Mouse (Mus musculus): ENCODE measurements around the gene 1700011M02Rik.
A peak's percentile ranks its signal among the peaks of the same experiment; 100 is the strongest.
"Not testable (repeated sequence)": the region's sequence is repeated elsewhere in the genome, so short reads cannot be mapped to it uniquely, and the experiment has no call there.

1700011M02Rik gene

DNA sequence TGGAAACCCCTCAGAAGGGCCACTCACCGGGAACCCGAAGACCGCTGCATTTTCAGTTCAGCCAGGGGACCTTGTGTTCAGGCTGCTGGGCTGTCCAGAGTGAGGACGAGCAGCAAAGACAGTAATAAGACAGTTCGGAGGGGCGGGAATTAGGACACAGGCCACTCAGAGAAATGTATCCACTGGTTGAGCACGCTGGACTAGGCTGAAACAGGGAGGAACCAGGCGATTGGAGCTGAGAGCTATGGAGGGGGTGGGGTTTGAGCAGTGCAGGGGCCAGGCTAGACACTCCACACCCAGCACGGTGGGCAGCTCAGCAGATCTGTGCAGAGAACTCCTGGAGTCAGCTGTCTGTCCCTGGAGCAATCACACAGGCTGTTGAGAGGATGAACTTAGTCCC lies at the start of gene 1700011M02Rik, which contains the start of gene Dmrtc1a:
Gene 1700011M02Rik (plus strand): TSS at position 319 of the 400 bp plus-strand sequence.
Gene Dmrtc1a (minus strand): TSS at position 101 of the 400 bp plus-strand sequence.
- not testable (repeated sequence) for DNase-seq

DNA sequence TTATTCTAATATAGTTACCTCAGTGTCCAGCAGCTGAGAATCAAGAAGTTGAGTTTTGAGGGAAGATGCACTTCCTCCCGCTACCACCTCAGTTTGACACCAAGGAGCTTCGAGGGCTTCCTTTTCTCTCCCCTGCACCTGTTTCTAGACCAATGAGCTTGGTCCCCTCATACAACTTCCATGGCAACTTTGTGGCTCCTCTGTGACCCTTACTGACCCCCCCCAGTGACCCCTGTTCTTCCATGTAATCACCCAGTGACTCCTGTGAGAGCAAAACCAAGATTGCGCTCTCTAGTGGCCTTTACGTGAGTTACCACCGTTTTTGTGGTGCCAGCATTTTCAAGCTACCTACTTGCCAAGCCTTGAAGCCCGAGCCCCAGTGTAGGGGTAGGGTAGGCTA lies 40.8 kb upstream of the 1700011M02Rik start, which contains the start of gene 1700031F05Rik:
Gene 1700031F05Rik (minus strand): TSS at position 101 of the 400 bp plus-strand sequence.
- no peak for DNase-seq

DNA sequence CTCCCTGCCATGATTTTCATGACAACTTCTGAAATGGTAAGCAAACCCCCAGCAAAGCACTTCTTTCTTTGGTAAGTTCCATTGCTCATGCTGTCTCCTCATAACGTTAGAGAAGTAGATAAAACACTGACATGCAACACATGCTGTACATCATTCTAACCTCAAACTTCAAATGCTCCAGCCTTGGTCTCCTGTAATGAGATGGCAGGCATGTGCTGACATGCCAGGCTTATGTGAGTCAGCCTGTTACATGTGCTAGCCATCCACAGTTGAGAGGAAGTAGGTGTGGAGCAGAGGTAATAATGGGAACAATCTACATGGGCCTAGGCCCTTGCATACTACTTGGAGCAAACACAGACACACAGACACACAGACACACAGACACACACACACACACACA lies 6.1 kb downstream of the 1700011M02Rik start:
- not testable (repeated sequence) for DNase-seq

DNA sequence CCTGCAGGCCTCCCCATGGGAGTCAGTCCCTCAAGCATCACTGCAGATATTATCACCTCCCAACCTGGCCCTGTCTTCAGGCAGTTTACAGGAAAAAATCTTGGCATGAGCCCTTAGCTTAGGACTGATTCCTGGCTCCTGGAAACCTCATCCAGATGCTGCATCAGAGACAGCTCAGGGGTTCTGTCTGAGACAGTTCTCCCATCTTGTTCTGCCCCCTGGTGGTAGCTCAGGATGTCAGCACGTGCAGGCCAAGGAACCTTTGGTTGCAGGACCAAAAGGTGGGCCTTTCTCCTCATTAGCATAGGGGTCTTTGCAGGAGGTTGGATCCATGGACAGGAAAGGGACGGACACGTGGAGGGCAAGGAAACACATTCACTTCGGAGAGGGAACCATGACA lies 18.0 kb downstream of the 1700011M02Rik start:
- DNase-seq, result peak; percentile 35

DNA sequence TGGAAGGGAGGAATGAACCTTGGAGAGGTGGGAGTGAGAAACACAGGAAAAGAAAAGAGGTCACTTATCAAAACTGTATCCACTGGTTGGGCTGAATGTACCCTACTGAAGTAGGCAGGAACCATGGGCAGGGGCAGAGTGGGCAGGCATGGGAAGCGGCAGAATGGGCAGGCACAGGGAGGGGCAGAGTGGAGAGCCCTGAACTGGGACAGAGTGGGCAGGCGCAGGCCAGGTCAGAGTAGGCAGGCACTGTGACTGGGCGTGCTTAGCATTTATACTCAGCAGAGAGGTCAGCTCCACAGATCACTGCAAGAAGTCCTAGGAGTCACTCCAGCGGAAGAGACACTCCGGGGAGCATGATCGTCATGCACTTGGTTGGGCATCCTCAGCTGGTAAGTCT lies 19.4 kb downstream of the 1700011M02Rik start, which contains the start of gene 1700018G05Rik:
Gene 1700018G05Rik (plus strand): TSS at position 301 of the 400 bp plus-strand sequence.
- not testable (repeated sequence) for DNase-seq

DNA sequence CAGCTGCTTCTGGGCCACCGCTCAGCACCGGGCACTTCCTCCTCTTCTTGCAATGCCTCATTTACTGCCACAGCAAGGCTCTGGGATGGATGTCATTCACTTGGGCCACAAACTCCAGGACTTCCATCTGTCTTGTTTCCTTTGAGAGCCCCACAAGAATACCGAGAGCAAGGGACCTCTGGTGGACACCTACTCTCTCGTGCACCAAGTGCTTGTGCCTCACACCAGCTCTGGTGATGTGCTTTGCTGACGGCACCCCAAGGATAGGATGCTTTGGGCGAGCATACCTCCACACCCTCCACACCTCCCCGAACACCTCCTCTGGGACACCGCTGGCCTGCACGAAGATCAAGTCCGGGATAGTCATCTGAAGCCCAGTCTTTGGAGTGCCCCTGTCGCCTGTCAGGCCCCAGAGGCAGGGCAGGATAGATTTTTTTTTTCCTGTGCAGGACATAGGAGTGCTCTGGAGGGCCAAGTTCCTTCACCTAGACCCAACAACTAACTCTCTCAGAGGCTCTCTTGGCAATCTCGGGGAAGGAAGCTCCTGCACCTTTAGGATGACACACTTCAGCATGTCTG lies 24.4 kb downstream of the 1700011M02Rik start:
- peak; percentile 3 for DNase-seq

DNA sequence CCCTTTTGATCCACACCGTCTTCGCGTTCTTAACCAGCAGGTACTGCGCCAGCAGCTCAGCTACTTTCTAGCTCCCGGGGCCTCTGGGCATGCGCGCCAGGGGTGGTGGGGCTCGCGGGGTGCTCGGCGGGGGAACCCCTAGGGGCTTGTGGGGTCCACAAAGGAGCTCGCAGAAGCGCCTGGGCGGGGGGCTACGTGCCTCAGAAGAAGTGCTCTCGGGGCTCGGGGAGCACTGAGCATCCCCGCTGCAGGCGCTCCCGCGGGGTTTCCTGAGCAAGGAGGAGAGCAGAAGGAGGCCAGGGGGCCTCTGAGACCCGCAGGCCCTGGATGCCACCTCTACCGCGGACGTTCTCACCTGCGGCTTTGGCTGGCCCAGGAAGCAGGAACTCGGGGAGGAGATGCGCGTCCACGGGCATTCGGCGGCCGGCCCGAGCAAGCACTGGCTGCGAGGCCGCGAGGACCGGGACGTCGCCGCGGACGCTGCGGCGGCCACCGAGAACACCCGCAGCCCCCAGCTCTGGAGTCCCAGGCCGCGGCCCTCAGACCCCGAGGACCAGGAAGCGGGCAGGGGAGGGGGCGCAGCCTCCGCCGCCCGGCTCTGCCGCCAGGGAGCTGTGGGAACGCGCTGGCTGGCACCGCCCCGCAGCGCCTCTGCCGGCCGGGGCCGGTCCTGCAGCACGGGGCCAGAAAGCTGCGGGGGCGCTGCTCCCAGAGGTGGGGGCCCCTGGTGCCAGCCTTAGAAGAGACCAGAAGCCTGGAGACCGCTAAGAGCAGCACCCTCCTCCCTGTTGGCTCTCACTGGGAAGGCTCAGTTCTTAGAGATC lies 25.1 kb downstream of the 1700011M02Rik start:
- peak; percentile 71 for DNase-seq

DNA sequence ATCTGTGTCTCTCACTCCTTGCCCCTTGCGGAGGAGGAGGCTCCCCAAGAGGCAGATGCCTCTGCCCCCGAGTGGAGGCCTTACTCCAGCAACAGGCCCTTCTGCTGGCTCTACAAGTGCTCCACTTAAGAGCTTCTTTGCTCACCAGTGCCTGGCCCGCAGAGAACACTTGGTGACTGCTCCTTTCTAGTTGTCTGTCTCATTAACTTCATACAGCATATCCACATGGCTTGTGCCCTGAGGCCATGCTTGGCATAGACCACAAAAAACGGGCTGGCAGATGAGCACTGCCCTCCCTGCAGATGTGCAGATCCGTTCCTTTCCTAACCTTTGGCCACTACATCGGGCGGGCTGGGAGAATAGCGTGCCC lies 25.7 kb downstream of the 1700011M02Rik start:
- no peak for DNase-seq

DNA sequence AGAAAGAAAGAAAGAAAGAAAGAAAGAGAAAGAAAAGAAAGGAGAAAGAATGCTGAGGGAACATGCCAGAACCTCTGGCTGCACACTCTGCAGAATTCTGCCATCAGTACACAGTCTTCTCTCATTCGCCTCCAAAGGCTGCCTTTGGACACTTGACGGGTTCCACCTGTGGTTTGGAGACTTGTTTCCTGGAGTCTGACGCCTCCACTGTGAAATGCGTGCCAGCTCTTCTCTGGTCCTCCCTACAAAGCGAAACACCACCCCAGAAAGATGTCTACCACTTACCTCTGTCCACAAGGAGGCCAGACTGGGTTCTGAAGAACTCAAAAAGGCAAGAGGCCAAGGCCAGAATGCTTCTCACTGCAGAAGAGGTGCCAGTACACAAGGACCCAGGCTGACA lies 28.0 kb downstream of the 1700011M02Rik start:
- DNase-seq, result no peak

DNA sequence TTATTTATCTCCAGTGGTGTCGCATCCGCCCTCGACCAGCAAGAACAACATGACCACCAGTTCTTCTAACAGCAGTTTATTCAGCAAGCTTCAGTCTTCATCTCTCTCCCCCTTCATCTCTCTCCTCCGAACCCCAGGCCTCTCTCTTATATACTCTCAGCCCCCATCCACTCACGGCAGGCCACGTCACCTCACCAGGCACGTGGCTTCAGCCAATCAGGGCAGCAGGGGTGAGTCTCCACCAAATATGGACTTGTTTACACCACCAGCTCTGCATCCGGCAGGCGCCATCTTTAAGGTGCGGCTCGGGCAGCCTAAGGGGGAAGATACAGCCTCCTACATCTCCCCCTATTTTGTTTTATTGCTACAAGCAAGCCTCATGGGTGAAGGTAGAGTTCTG lies 41.4 kb downstream of the 1700011M02Rik start:
- not testable (repeated sequence) for DNase-seq

DNA sequence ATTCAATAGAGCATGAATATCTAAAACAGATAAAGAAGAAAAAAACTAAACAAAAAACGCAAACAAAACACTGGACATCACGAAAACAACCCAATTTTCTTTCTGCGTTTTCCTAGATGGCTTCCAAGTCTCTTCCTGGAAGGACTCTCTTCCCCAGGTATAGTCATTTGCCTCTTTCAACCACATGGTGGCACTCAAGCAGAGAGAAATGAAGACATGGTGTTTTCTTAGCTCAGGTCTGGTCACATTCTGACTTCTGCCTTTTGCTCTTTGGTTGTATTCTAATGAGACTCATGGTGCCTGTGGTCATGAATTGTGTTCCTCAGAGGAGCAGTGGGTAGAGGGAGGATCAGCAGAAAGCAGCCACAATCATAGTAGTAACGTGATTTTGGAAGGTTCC lies 50.2 kb downstream of the 1700011M02Rik start:
- no peak for DNase-seq
